Mouse (Mus musculus) heart, postnatal 0 days (tissue): ENCODE measurements around the gene Rinl. TPM values are rescaled to one million over a fixed set of nuclear protein-coding genes. Genes with fewer than 3 reads are reported as not detected.
A peak's percentile ranks its signal among the peaks of the same experiment; 100 is the strongest.

Experiments
- ATAC-seq: fragments of 200-750 bp; cut with Nextera tagmentation; 2 replicates; pipeline ENCODE4 v1.8.0; 2017; ENCODE audit warnings: low read depth, moderate number of reproducible peaks, moderate library complexity; ENCODE audit not compliant: insufficient read depth
- DNase-seq: peaks from one replicate; pipeline ENCODE4 v3.0.0-alpha.2; 2016; ENCODE audit warnings: low spot score
- H3K27ac ChIP-seq: fragments of 300-500 bp; sonication (generic); 2 replicates; pipeline ENCODE4 v1.5.1; 2014; ENCODE audit warnings: low read depth, mild to moderate bottlenecking
- H3K27me3 ChIP-seq: fragments of 300-500 bp; sonication (generic); 2 replicates; pipeline ENCODE4 v1.6.1; 2014; ENCODE audit warnings: low read length, mixed read lengths; ENCODE audit not compliant: control insufficient read depth, insufficient read depth
- H3K36me3 ChIP-seq: fragments of 300-500 bp; sonication (generic); replicated peaks from 2 replicates; pipeline ENCODE4 v1.6.1; 2014; ENCODE audit warnings: low read length, mixed read lengths; ENCODE audit not compliant: control insufficient read depth, insufficient read depth
- H3K4me1 ChIP-seq: fragments of 300-500 bp; sonication (generic); 2 replicates; pipeline ENCODE4 v1.6.1; 2014; ENCODE audit warnings: antibody characterized with exemption; ENCODE audit not compliant: control insufficient read depth, insufficient read depth
- H3K4me2 ChIP-seq: fragments of 300-500 bp; sonication (generic); 2 replicates; pipeline ENCODE4 v1.6.1; 2014; ENCODE audit warnings: low read depth, mild to moderate bottlenecking, low read length, moderate library complexity
- H3K4me3 ChIP-seq: fragments of 300-500 bp; sonication (generic); 2 replicates; pipeline ENCODE4 v1.5.1; 2014; ENCODE audit warnings: low read depth, low read length
- H3K9ac ChIP-seq: fragments of 300-500 bp; sonication (generic); replicated peaks from 2 replicates; pipeline ENCODE4 v1.6.1; 2014; ENCODE audit warnings: low read depth, low read length, mixed read lengths
- H3K9me3 ChIP-seq: fragments of 300-500 bp; sonication (generic); replicated peaks from 2 replicates; pipeline ENCODE4 v1.6.1; 2016; ENCODE audit warnings: low read length; ENCODE audit not compliant: control insufficient read depth
- CTCF ChIP-seq: IDR thresholded peaks from 2 replicates; pipeline ENCODE4 v1.5.1; 2016; ENCODE audit warnings: antibody characterized with exemption, control low read depth, low read depth
- EP300 ChIP-seq: IDR thresholded peaks from 2 replicates; pipeline ENCODE4 v1.6.1; 2016; ENCODE audit warnings: antibody characterized with exemption, low read depth
- WGBS: fragments of 180-500 bp; shearing (Covaris S2); extraction: QIAGEN DNeasy Blood & Tissue Kit; methylation state at CpG from one replicate; pipeline ENCODE4 v1.1.7; 2014; 5-methylcytosine and 5-hydroxymethylcytosine counted together
- polyA plus RNA-seq: library from polyadenylated mRNA; unstranded; fragments of >200 nt; fragmentation: Nextera tagmentation; extraction: Ambion mirVana; gene quantifications from 2 replicates; pipeline ENCODE4 v1.2.1, GENCODE M21; 2015
- total RNA-seq: library from RNA; depleted of rRNA; stranded (reverse); fragments of >200 nt; gene quantifications from 2 replicates; pipeline ENCODE4 v1.2.3, GENCODE M21; 2014; ENCODE audit warnings: low replicate concordance

Gene Rinl
- total and polyA plus RNA-seq, 2 experiments from 2014 or later = 2.3 to 2.7 TPM

- ATAC-seq (peak; percentile 44), DNase-seq (no peak)
- Histone ChIP-seq H3K27ac (peak overlapping the region; percentile 36), H3K4me2 (no peak overlapping the region), H3K9me3 (no peaks in the 10 kb centered on the region), H3K36me3 (peaks cover 30% of the 10 kb centered on the region), H3K4me1 (peaks cover 20% of the 10 kb centered on the region), H3K9ac (no peak overlapping the region), H3K4me3 (no peak overlapping the region), H3K27me3 (no peaks in the 10 kb centered on the region)
- 53% methylated on average over 5 of the region's 5 CpGs for WGBS
- no peak for TF ChIP-seq CTCF
- no peak for TF ChIP-seq EP300
Observed at GRCm38 (mm10) chr7:28830981-28831380, 42.2 kb downstream of the Rinl start.

GRCm38 (mm10) chr7:28831411-28832125 is 42.8 kb downstream of the Rinl start:
- WGBS = 74% methylated on average over 17 of the region's 17 CpGs
- TF ChIP-seq EP300 (no peak), CTCF (no peak)
- H3K4me2 ChIP-seq = no peak overlapping the region
- peaks cover 20% of the 10 kb centered on the region for H3K4me1 ChIP-seq
- no peaks in the 10 kb centered on the region for H3K27me3 ChIP-seq
- H3K27ac ChIP-seq = no peak overlapping the region
- no peak overlapping the region for H3K9ac ChIP-seq
- H3K4me3 ChIP-seq = no peak overlapping the region
- H3K9me3 ChIP-seq = no peaks in the 10 kb centered on the region
- no peak for ATAC-seq
- DNase-seq = no peak
- H3K36me3 ChIP-seq = peaks cover 30% of the 10 kb centered on the region

- Histone ChIP-seq H3K9me3 (no peaks in the 10 kb centered on the region), H3K4me3 (no peak overlapping the region), H3K27ac (no peak overlapping the region), H3K27me3 (no peaks in the 10 kb centered on the region), H3K4me1 (peaks cover 20% of the 10 kb centered on the region), H3K36me3 (peaks cover 30% of the 10 kb centered on the region), H3K4me2 (no peak overlapping the region), H3K9ac (no peak overlapping the region)
- DNase-seq = no peak
- no peak for TF ChIP-seq CTCF
- ATAC-seq = no peak
- WGBS = 81% methylated on average over 6 of the region's 6 CpGs
Observed at GRCm38 (mm10) chr7:28832137-28832536, 43.4 kb downstream of the Rinl start.

- Histone ChIP-seq H3K4me1 (peaks cover 13% of the 10 kb centered on the region), H3K27me3 (no peaks in the 10 kb centered on the region), H3K9me3 (no peaks in the 10 kb centered on the region), H3K4me2 (no peak within 1 kb of the TSS), H3K9ac (no peak within 1 kb of the TSS), H3K27ac (no peak within 1 kb of the TSS), H3K4me3 (no peak within 1 kb of the TSS), H3K36me3 (peaks cover 26% of the 10 kb centered on the region)
- DNase-seq = no peak
- TF ChIP-seq EP300 (no peak), CTCF (no peak)
- WGBS = 86% methylated on average over 6 of the region's 6 CpGs
- no peak for ATAC-seq
Observed at GRCm38 (mm10) chr7:28833723-28834347, 45.1 kb downstream of the Rinl start, which contains the start of gene Lgals4. Gene Lgals4 (plus strand): TSS chr7:28833854.

- TF ChIP-seq CTCF (no peak), EP300 (no peak)
- Histone ChIP-seq H3K9ac (no peak overlapping the region), H3K4me3 (no peak overlapping the region), H3K9me3 (no peaks in the 10 kb centered on the region), H3K36me3 (peaks cover 5% of the 10 kb centered on the region; the same call in 1 of the 2 replicates), H3K4me2 (no peak overlapping the region), H3K27me3 (no peaks in the 10 kb centered on the region), H3K4me1 (no peaks in the 10 kb centered on the region), H3K27ac (no peak overlapping the region)
- DNase-seq (no peak), ATAC-seq (no peak)
- 81% methylated on average over 5 of the region's 5 CpGs for WGBS
Observed at GRCm38 (mm10) chr7:28836936-28837335, 48.2 kb downstream of the Rinl start.
